Mouse (Mus musculus) heart, embryonic 16.5 days (tissue): ENCODE results near the gene Rbm25. TPM values are rescaled to one million over a fixed set of nuclear protein-coding genes. Genes with fewer than 3 reads are reported as not detected.
A peak's percentile ranks its signal among the peaks of the same experiment; 100 is the strongest.
"Not testable (repeated sequence)": the region's sequence is repeated elsewhere in the genome, so short reads cannot be mapped to it uniquely, and the experiment has no call there.

Experiments used
- ATAC-seq: fragments of 200-750 bp; cut with Nextera tagmentation; replicated peaks from 2 replicates; pipeline ENCODE4 v1.8.0; 2017; ENCODE audit warnings: moderate number of reproducible peaks; ENCODE audit not compliant: insufficient read depth, low FRiP score; ENCODE audit errors: extremely low read depth
- H3K27ac ChIP-seq: fragments of 300-500 bp; sonication (generic); 2 replicates; pipeline ENCODE4 v1.5.1; 2014; ENCODE audit warnings: mild to moderate bottlenecking, low read length, control low read depth, moderate library complexity
- H3K27me3 ChIP-seq: fragments of 300-500 bp; sonication (generic); 2 replicates; pipeline ENCODE4 v1.6.1; 2014; ENCODE audit warnings: low read length, mixed read lengths; ENCODE audit not compliant: control insufficient read depth, insufficient read depth
- H3K36me3 ChIP-seq: fragments of 300-500 bp; sonication (generic); 2 replicates; pipeline ENCODE4 v1.6.1; 2014; ENCODE audit not compliant: control insufficient read depth, insufficient read depth
- H3K4me1 ChIP-seq: fragments of 300-500 bp; sonication (generic); 2 replicates; pipeline ENCODE4 v1.6.1; 2014; ENCODE audit warnings: low read length, mixed read lengths; ENCODE audit not compliant: control insufficient read depth, insufficient read depth
- H3K4me2 ChIP-seq: fragments of 300-500 bp; sonication (generic); 2 replicates; pipeline ENCODE4 v1.6.1; 2014; ENCODE audit warnings: low read depth, mild to moderate bottlenecking, control low read depth, low read length
- H3K4me3 ChIP-seq: fragments of 300-500 bp; sonication (generic); 2 replicates; pipeline ENCODE4 v1.5.1; 2014; ENCODE audit warnings: mild to moderate bottlenecking, control low read depth, low read length
- H3K9ac ChIP-seq: fragments of 300-500 bp; sonication (generic); 2 replicates; pipeline ENCODE4 v1.6.1; 2014; ENCODE audit warnings: low read length, control low read depth
- H3K9me3 ChIP-seq: fragments of 300-500 bp; sonication (generic); replicated peaks from 2 replicates; pipeline ENCODE4 v1.6.1; 2016; ENCODE audit warnings: low read length; ENCODE audit not compliant: control insufficient read depth
- WGBS: fragments of 180-500 bp; shearing (Covaris S2); extraction: QIAGEN DNeasy Blood & Tissue Kit; methylation state at CpG from one replicate; pipeline ENCODE4 v1.1.7; 2014; 5-methylcytosine and 5-hydroxymethylcytosine counted together
- polyA plus RNA-seq: library from polyadenylated mRNA; unstranded; fragments of >200 nt; fragmentation: Nextera tagmentation; extraction: Ambion mirVana; gene quantifications from 2 replicates; pipeline ENCODE4 v1.2.1, GENCODE M21; 2015

The Rbm25 gene
- polyA plus RNA-seq, 1 experiment from 2014 or later: 161 TPM

GRCm38 (mm10) chr12:83602285-83602684 is 28.8 kb upstream of the Rbm25 start:
- Histone ChIP-seq H3K4me3 (no peak overlapping the region), H3K27ac (no peak overlapping the region), H3K9me3 (no peaks in the 10 kb centered on the region), H3K27me3 (no peaks in the 10 kb centered on the region), H3K9ac (no peak overlapping the region), H3K4me1 (no peaks in the 10 kb centered on the region), H3K36me3 (no peaks in the 10 kb centered on the region), H3K4me2 (no peak overlapping the region)
- no peak for ATAC-seq
- WGBS: 81% methylated on average over 5 of the region's 5 CpGs

- H3K27me3 ChIP-seq, H3K36me3 ChIP-seq, H3K27ac ChIP-seq, H3K9me3 ChIP-seq, ATAC-seq, H3K4me1 ChIP-seq, H3K4me3 ChIP-seq, H3K9ac ChIP-seq, H3K4me2 ChIP-seq: not testable (repeated sequence)
- 87% methylated on average over 2 of the region's 2 CpGs for WGBS
Measured at GRCm38 (mm10) chr12:83606411-83606810, 24.6 kb upstream of the Rbm25 start.

- H3K4me2 ChIP-seq: no peak overlapping the region
- H3K4me1 ChIP-seq: no peaks in the 10 kb centered on the region
- ATAC-seq: no peak
- no peaks in the 10 kb centered on the region for H3K36me3 ChIP-seq
- no peaks in the 10 kb centered on the region for H3K9me3 ChIP-seq
- 92% methylated on average over 5 of the region's 5 CpGs for WGBS
- H3K4me3 ChIP-seq: no peak overlapping the region
- no peak overlapping the region for H3K9ac ChIP-seq
- H3K27me3 ChIP-seq: no peaks in the 10 kb centered on the region
- no peak overlapping the region for H3K27ac ChIP-seq
Measured at GRCm38 (mm10) chr12:83617261-83617660, 13.8 kb upstream of the Rbm25 start.

- Histone ChIP-seq H3K4me1 (no peaks in the 10 kb centered on the region), H3K4me2 (no peak overlapping the region), H3K36me3 (no peaks in the 10 kb centered on the region), H3K9me3 (no peaks in the 10 kb centered on the region), H3K9ac (no peak overlapping the region), H3K27ac (no peak overlapping the region), H3K27me3 (no peaks in the 10 kb centered on the region), H3K4me3 (no peak overlapping the region)
- no peak for ATAC-seq
- WGBS: 56% methylated on average over 2 of the region's 2 CpGs
Measured at GRCm38 (mm10) chr12:83618981-83619380, 12.1 kb upstream of the Rbm25 start.

GRCm38 (mm10) chr12:83620694-83621093 is 10.3 kb upstream of the Rbm25 start:
- not testable (repeated sequence) for H3K9me3 ChIP-seq, ATAC-seq, H3K36me3 ChIP-seq, H3K27ac ChIP-seq, H3K4me1 ChIP-seq, H3K27me3 ChIP-seq
- Histone ChIP-seq H3K9ac (0 out of 2 replicates have a peak overlapping the region, but pooled peaks have one; percentile 25), H3K4me3 (peak overlapping the region; percentile 30), H3K4me2 (peak overlapping the region; percentile 49)
- 44% methylated on average over 23 of the region's 23 CpGs for WGBS

GRCm38 (mm10) chr12:83622031-83622755 is 8.8 kb upstream of the Rbm25 start:
- WGBS: 69% methylated on average over 6 of the region's 6 CpGs
- Histone ChIP-seq H3K4me2 (no peak overlapping the region), H3K4me1 (no peaks in the 10 kb centered on the region), H3K27ac (no peak overlapping the region), H3K27me3 (no peaks in the 10 kb centered on the region), H3K9me3 (no peaks in the 10 kb centered on the region), H3K4me3 (no peak overlapping the region), H3K9ac (no peak overlapping the region), H3K36me3 (no peaks in the 10 kb centered on the region)
- no peak for ATAC-seq

GRCm38 (mm10) chr12:83624321-83624720 is 6.7 kb upstream of the Rbm25 start:
- H3K27ac ChIP-seq: no peak overlapping the region
- no peak overlapping the region for H3K9ac ChIP-seq
- H3K4me1 ChIP-seq: no peaks in the 10 kb centered on the region
- H3K9me3 ChIP-seq: no peaks in the 10 kb centered on the region
- no peak for ATAC-seq
- no peaks in the 10 kb centered on the region for H3K27me3 ChIP-seq
- H3K4me2 ChIP-seq: no peak overlapping the region
- no peaks in the 10 kb centered on the region for H3K36me3 ChIP-seq
- WGBS: 74% methylated on average over 1 of the region's 1 CpGs
- H3K4me3 ChIP-seq: no peak overlapping the region

- H3K4me2 ChIP-seq: peak overlapping the region; percentile 85
- under 1% methylated on average over 63 of the region's 68 CpGs for WGBS
- peak overlapping the region; percentile 99 for H3K9ac ChIP-seq
- 0 out of 2 replicates have a peak, but pooled peaks cover 4% of the 10 kb centered on the region for H3K36me3 ChIP-seq
- peak; percentile 100 for ATAC-seq
- H3K27me3 ChIP-seq: no peaks in the 10 kb centered on the region
- peak overlapping the region; percentile 99 for H3K4me3 ChIP-seq
- H3K4me1 ChIP-seq: peaks cover 12% of the 10 kb centered on the region
- H3K27ac ChIP-seq: peak overlapping the region; percentile 94
- no peaks in the 10 kb centered on the region for H3K9me3 ChIP-seq
Measured at GRCm38 (mm10) chr12:83631743-83632679, 975 bp downstream of the Rbm25 start.

GRCm38 (mm10) chr12:83632680-83633025 is 1.6 kb downstream of the Rbm25 start:
- Histone ChIP-seq H3K27ac (peak overlapping the region; percentile 94), H3K9ac (peak overlapping the region; percentile 99), H3K4me2 (peak overlapping the region; percentile 85), H3K36me3 (peaks cover 9% of the 10 kb centered on the region; the same call in 1 of the 2 replicates), H3K27me3 (no peaks in the 10 kb centered on the region), H3K9me3 (no peaks in the 10 kb centered on the region), H3K4me1 (peaks cover 12% of the 10 kb centered on the region), H3K4me3 (peak overlapping the region; percentile 99)
- 2% methylated on average over 20 of the region's 20 CpGs for WGBS
- ATAC-seq: peak; percentile 15; the same call in 1 of the 2 replicates
